Mouse (Mus musculus) forebrain, embryonic 16.5 days (tissue): ENCODE data around the gene Usp22. TPM values are rescaled to one million over a fixed set of nuclear protein-coding genes. Genes with fewer than 3 reads are reported as not detected.

Experiments
- ATAC-seq: fragments of 200-750 bp; cut with Nextera tagmentation; 2 replicates; pipeline ENCODE4 v1.8.0; 2017; ENCODE audit warnings: mild to moderate bottlenecking, moderate library complexity
- H3K27ac ChIP-seq: fragments of 300-500 bp; sonication (generic); 2 replicates; pipeline ENCODE4 v1.5.1; 2014; ENCODE audit warnings: low read length, control low read depth
- H3K27me3 ChIP-seq: fragments of 300-500 bp; sonication (generic); replicated peaks from 2 replicates; pipeline ENCODE4 v1.6.1; 2014; ENCODE audit warnings: low read length; ENCODE audit not compliant: control insufficient read depth, insufficient read depth
- H3K36me3 ChIP-seq: fragments of 300-500 bp; sonication (generic); 2 replicates; pipeline ENCODE4 v1.6.1; 2014; ENCODE audit not compliant: control insufficient read depth, insufficient read depth
- H3K4me1 ChIP-seq: fragments of 300-500 bp; sonication (generic); replicated peaks from 2 replicates; pipeline ENCODE4 v1.6.1; 2014; ENCODE audit warnings: low read length; ENCODE audit not compliant: control insufficient read depth, insufficient read depth
- H3K4me2 ChIP-seq: fragments of 300-500 bp; sonication (generic); 2 replicates; pipeline ENCODE4 v1.6.1; 2014; ENCODE audit warnings: mild to moderate bottlenecking, low read length, control low read depth
- H3K4me3 ChIP-seq: fragments of 300-500 bp; sonication (generic); replicated peaks from 2 replicates; pipeline ENCODE4 v1.5.1; 2014; ENCODE audit warnings: mild to moderate bottlenecking, low read length, control low read depth
- H3K9ac ChIP-seq: fragments of 300-500 bp; sonication (generic); replicated peaks from 2 replicates; pipeline ENCODE4 v1.6.1; 2014; ENCODE audit warnings: low read depth, low read length, control low read depth
- H3K9me3 ChIP-seq: fragments of 300-500 bp; sonication (generic); 2 replicates; pipeline ENCODE4 v1.6.1; 2016; ENCODE audit warnings: low read length; ENCODE audit not compliant: control insufficient read depth
- WGBS: fragments of 180-500 bp; shearing (Covaris S2); extraction: QIAGEN DNeasy Blood & Tissue Kit; methylation state at CpG from one replicate; pipeline ENCODE4 v1.1.7; 2014; 5-methylcytosine and 5-hydroxymethylcytosine counted together
- polyA plus RNA-seq: library from polyadenylated mRNA; unstranded; fragments of >200 nt; fragmentation: Nextera tagmentation; extraction: Ambion mirVana; gene quantifications from 2 replicates; pipeline ENCODE4 v1.2.1, GENCODE M21; 2015

Usp22 gene
- polyA plus RNA-seq, 1 experiment from 2014 or later = 479 TPM

DNA sequence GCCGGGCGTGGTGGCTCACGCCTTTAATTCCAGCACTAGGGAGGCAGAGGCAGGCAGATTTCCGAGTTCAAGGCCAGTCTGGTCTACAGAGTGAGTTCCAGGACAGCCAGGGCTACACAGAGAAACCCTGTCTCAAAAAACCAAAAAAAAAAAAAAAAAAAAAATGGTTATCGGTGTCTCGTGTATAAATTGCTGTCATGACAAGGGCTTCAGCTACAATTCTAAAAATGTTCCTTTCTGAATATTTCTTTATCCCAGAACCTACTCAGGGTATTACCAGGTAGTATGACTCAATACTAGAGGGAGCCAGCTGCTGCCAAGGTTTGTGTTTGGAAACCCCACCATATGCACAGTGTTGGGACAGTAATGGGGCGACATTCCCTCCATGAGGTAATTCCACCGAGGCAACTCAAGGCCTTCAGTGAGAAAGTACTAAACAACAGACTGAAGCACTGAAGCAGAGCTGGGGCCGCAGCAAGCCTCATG, 52.5 kb downstream of the Usp22 start:
- no peak for ATAC-seq
- WGBS = 85% methylated on average over 9 of the region's 9 CpGs
- Histone ChIP-seq H3K4me2 (no peak overlapping the region), H3K36me3 (no peaks in the 10 kb centered on the region), H3K4me1 (no peaks in the 10 kb centered on the region), H3K9ac (no peak overlapping the region), H3K9me3 (no peaks in the 10 kb centered on the region), H3K4me3 (no peak overlapping the region), H3K27me3 (no peaks in the 10 kb centered on the region), H3K27ac (no peak overlapping the region)

DNA sequence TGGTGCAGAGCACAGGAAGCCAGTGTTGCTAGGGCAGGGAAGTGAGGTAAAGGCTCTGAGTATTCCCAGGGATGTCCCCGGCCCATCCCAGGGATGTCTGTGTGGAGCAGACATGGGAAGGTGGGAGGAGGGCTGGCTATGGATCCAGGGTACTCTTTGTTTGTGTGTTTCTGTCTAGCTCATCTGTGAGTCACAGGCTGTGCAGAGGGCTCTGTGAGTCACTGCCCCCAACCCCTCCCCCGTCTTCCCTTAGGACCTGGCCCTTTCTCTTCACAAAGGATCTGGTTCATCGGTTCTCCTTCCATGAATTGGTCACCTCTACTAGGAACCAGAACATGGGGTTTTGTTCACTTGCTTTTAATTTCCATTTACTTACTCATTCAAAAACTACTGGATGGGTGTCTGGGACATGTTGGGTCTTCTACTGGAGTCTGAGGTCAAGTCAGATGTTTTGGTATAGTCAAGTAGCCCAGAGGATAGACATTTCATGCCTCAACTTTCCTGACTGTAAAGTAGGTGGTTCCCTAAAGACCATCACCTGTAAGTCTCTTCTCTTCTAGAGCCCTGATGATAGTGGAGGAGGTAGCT, 54.8 kb downstream of the Usp22 start:
- WGBS = 89% methylated on average over 3 of the region's 3 CpGs

DNA sequence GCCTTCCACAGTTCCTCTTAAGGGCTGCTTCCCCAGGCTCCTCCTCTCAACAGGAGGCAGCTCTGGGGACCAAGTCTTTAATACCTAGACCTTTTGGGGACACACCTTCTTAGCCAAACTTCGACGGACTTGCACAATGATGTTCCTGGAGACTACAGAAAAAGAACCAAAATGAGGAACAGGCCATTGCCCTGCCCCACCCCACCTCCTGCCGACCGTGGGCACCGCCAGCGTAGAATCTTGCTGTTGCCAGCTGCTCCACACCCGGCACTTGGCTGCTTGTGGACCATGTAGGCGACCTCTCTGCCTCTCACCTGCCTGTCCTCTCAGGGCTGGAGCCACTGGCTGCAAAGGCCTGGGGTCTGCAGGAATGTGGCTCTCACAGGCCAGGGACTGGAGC, 58.6 kb downstream of the Usp22 start:
- H3K9ac ChIP-seq = no peak overlapping the region
- 65% methylated on average over 8 of the region's 8 CpGs for WGBS
- no peak overlapping the region for H3K27ac ChIP-seq
- no peaks in the 10 kb centered on the region for H3K9me3 ChIP-seq
- no peaks in the 10 kb centered on the region for H3K36me3 ChIP-seq
- H3K27me3 ChIP-seq = no peaks in the 10 kb centered on the region
- H3K4me2 ChIP-seq = no peak overlapping the region
- H3K4me3 ChIP-seq = no peak overlapping the region
- H3K4me1 ChIP-seq = no peaks in the 10 kb centered on the region
- no peak for ATAC-seq

More for the DNA sequence above, 54.8 kb downstream of the Usp22 start:
- Histone ChIP-seq H3K4me3 (no peak overlapping the region), H3K36me3 (no peaks in the 10 kb centered on the region), H3K27me3 (no peaks in the 10 kb centered on the region), H3K4me2 (no peak overlapping the region), H3K4me1 (no peaks in the 10 kb centered on the region), H3K9me3 (no peaks in the 10 kb centered on the region), H3K9ac (no peak overlapping the region), H3K27ac (no peak overlapping the region)
- ATAC-seq = no peak

DNA sequence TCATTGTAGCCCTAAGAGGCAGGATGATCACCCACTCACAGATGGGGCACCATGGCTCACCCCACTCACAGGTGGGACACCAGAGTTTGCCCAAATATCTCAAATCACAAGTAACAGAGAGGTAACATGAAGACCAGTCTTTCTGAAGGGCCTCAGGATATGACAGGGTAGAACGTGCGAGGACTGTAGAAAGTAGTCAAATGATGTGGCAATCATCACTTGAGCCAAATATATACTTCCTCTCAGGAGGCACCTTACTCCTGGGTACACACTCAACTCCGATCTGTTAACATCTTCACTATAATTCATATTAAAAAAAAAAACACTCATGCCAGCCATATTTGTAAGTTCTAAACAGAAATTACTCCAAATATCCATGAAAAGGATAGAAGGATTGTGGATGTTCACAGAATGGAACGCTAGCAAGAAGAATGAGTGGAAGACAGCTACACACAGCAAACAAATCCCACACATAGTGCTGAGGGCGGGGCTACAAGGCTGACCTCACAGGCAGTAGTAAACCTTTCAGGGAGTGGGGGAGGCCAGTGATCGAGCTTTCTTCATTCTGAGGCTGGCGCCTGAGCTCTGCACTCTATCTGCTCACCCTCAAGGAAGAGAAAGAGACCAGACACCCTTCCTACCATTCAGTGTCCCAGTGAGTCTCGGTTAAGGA, 62.4 kb downstream of the Usp22 start:
- WGBS = 88% methylated on average over 8 of the region's 8 CpGs
- no peak for ATAC-seq
- H3K4me2 ChIP-seq = no peak overlapping the region

DNA sequence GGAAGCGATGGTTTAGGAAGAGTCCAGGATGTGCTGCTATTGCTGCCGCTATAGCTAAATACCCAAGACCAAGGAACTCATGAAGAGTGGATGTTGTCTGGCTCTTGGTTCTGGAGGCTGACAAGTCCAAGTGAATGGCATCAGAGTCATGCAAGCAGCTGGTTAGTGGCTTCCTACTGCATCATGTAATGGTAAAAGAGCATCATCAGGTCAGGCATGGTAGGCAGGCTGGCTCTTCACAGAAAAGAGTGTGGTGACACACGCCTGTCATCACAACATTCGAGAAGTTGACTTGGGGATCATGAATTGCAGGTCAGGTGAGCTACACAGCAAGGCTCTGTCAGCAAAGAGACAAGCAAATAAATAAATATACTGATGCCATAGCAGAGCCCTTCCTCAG, 63.4 kb downstream of the Usp22 start:
- ATAC-seq = no peak
- Histone ChIP-seq H3K4me2 (no peak overlapping the region), H3K4me1 (no peaks in the 10 kb centered on the region), H3K27me3 (no peaks in the 10 kb centered on the region), H3K36me3 (no peaks in the 10 kb centered on the region), H3K4me3 (no peak overlapping the region), H3K27ac (no peak overlapping the region), H3K9me3 (no peaks in the 10 kb centered on the region), H3K9ac (no peak overlapping the region)
- WGBS = 92% methylated on average over 4 of the region's 4 CpGs

More for the DNA sequence above, 62.4 kb downstream of the Usp22 start:
- Histone ChIP-seq H3K9ac (no peak overlapping the region), H3K4me3 (no peak overlapping the region), H3K27ac (no peak overlapping the region), H3K4me1 (no peaks in the 10 kb centered on the region), H3K27me3 (no peaks in the 10 kb centered on the region), H3K9me3 (no peaks in the 10 kb centered on the region), H3K36me3 (no peaks in the 10 kb centered on the region)

DNA sequence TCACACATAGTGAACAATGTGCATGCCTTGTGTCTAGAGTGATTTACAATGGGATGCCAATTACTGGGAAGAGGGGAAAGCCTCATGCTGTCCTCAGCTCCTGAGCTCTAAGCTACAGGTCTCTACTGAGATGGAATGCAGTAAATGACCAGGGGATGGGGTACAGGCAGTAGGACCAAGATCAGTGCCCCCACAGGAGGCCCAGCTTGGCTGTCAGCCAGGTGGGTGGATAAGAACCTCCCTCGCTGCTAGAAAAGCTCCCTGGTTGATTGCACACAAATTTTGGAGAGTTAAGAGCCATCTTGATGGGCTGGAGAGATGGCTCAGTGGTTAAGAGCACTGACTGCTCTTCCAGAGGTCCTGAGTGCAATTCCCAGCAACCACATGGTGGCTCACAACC, 63.9 kb downstream of the Usp22 start:
- WGBS = 39% methylated on average over 1 of the region's 1 CpGs
- no peak for ATAC-seq

DNA sequence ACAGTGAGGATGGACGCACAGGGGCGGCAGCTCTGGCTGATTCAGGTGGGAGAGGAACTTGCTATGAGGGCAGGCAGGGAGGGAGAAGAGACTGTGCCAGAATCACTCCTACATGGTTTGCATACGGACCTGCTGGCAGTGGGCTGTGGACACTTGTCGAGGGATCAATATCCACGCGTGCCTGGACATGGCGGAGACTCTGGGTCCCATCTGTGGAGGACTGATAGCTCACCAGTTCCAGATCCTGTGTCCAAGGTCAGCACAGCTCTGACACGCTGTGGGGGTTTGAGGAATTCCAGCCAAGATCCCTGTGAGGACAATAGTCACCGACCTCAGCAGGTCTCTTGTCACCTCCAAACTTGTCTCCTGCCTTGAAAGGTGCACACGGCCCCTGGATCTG, 64.7 kb downstream of the Usp22 start:
- no peak overlapping the region for H3K4me3 ChIP-seq
- no peak overlapping the region for H3K27ac ChIP-seq
- no peak overlapping the region for H3K4me2 ChIP-seq
- H3K36me3 ChIP-seq = no peaks in the 10 kb centered on the region
- no peak overlapping the region for H3K9ac ChIP-seq
- H3K9me3 ChIP-seq = no peaks in the 10 kb centered on the region
- H3K27me3 ChIP-seq = no peaks in the 10 kb centered on the region
- 85% methylated on average over 10 of the region's 10 CpGs for WGBS
- ATAC-seq = no peak
- no peaks in the 10 kb centered on the region for H3K4me1 ChIP-seq

More for the DNA sequence above, 63.9 kb downstream of the Usp22 start:
- no peak overlapping the region for H3K9ac ChIP-seq
- H3K9me3 ChIP-seq = no peaks in the 10 kb centered on the region
- H3K27me3 ChIP-seq = no peaks in the 10 kb centered on the region
- no peak overlapping the region for H3K27ac ChIP-seq
- no peak overlapping the region for H3K4me3 ChIP-seq
- no peaks in the 10 kb centered on the region for H3K4me1 ChIP-seq
- no peaks in the 10 kb centered on the region for H3K36me3 ChIP-seq
- no peak overlapping the region for H3K4me2 ChIP-seq

DNA sequence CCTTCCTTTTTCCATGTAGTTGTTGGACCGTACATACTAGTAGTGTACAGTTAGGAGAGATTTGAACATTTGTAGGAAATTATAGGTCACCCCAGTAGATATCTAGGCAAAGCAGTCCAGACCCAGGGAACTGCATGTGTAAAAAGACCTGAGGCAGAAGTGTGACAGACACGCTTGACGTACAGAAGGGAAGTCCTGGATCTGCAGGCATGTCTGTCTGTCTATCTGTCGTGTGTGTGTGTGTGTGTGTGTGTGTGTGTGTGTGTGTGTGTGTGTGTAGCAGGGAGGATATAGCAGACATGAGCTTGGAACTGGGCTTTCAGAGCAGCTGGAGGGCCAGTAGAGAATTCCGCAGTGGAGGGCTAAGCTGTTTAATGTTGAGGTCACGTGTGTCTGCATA, 65.1 kb downstream of the Usp22 start:
- Histone ChIP-seq H3K27me3 (no peaks in the 10 kb centered on the region), H3K27ac (no peak overlapping the region), H3K4me2 (no peak overlapping the region), H3K9me3 (no peaks in the 10 kb centered on the region), H3K4me1 (peaks cover under 1% of the 10 kb centered on the region; the same call in 1 of the 2 replicates), H3K4me3 (no peak overlapping the region), H3K36me3 (no peaks in the 10 kb centered on the region), H3K9ac (no peak overlapping the region)
- WGBS = 88% methylated on average over 6 of the region's 6 CpGs
- ATAC-seq = no peak

DNA sequence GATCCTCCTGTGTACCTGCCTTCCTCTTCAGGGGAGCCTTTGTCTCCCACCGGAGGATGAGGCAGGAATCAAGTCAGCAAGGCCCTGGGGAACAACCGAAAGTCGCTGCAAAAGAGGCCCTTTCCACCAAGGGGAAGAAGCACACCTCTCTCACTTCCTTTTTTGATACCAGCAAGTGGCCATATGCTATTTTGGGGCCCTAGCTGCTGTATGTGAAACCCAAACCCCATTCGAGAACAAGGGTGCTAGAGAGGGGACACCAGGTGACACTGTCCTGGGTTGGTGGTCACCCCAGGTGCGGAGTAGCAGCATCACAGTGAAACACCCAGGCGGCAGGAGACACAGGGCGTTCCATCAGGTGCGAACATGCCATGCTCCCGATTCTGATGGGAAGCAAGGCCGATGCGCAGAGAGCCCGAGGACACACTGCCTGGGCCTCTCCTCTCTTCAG, 65.9 kb downstream of the Usp22 start:
- H3K4me2 ChIP-seq = no peak overlapping the region
- no peak for ATAC-seq
- no peak overlapping the region for H3K4me3 ChIP-seq
- H3K9ac ChIP-seq = no peak overlapping the region
- no peaks in the 10 kb centered on the region for H3K36me3 ChIP-seq
- H3K4me1 ChIP-seq = peaks cover 7% of the 10 kb centered on the region; the same call in 1 of the 2 replicates
- H3K9me3 ChIP-seq = no peaks in the 10 kb centered on the region
- no peaks in the 10 kb centered on the region for H3K27me3 ChIP-seq
- no peak overlapping the region for H3K27ac ChIP-seq
- WGBS = 87% methylated on average over 12 of the region's 12 CpGs
